Mouse (Mus musculus) B cell, adult 2 months (primary cell): Measurements from ENCODE around the gene C130050O18Rik.
A peak's percentile ranks its signal among the peaks of the same experiment; 100 is the strongest.

Experiments
- DNase-seq, 2 experiments: peaks; one replicate each; pipeline ENCODE4 v3.0.0; 2022

C130050O18Rik gene

GRCm38 (mm10) chr5:139432333-139432732 lies 27.3 kb downstream of the C130050O18Rik start:
- DNase-seq, result no peak

- DNase-seq, result no peak
Observed at GRCm38 (mm10) chr5:139432747-139433508, 27.8 kb downstream of the C130050O18Rik start.

- DNase-seq, result no peak
Observed at GRCm38 (mm10) chr5:139433842-139434568, 28.9 kb downstream of the C130050O18Rik start.

- DNase-seq, result no peak
Observed at GRCm38 (mm10) chr5:139434940-139435339, 29.9 kb downstream of the C130050O18Rik start.

- DNase-seq, result no peak
Observed at GRCm38 (mm10) chr5:139437769-139438168, 32.7 kb downstream of the C130050O18Rik start.

GRCm38 (mm10) chr5:139438440-139438839 lies 33.4 kb downstream of the C130050O18Rik start:
- DNase-seq, result no peak

GRCm38 (mm10) chr5:139440451-139440850 lies 35.4 kb downstream of the C130050O18Rik start:
- no peak for DNase-seq

- no peak for DNase-seq
Observed at GRCm38 (mm10) chr5:139440926-139441725, 36.0 kb downstream of the C130050O18Rik start.

- no peak for DNase-seq
Observed at GRCm38 (mm10) chr5:139441726-139442018, 36.6 kb downstream of the C130050O18Rik start.

- no peak for DNase-seq
Observed at GRCm38 (mm10) chr5:139442428-139442827, 37.3 kb downstream of the C130050O18Rik start.

- no peak for DNase-seq
Observed at GRCm38 (mm10) chr5:139442962-139443361, 37.9 kb downstream of the C130050O18Rik start.

- no peak for DNase-seq
Observed at GRCm38 (mm10) chr5:139445258-139445657, 40.2 kb downstream of the C130050O18Rik start.

- DNase-seq, result no peak
Observed at GRCm38 (mm10) chr5:139448025-139448424, 42.9 kb downstream of the C130050O18Rik start.

GRCm38 (mm10) chr5:139449161-139449791 lies 44.2 kb downstream of the C130050O18Rik start:
- peak; percentile 34 to 43 for DNase-seq

GRCm38 (mm10) chr5:139449926-139450325 lies 44.8 kb downstream of the C130050O18Rik start:
- DNase-seq, result peak; percentile 4 to 10

- DNase-seq, result no peak
Observed at GRCm38 (mm10) chr5:139453031-139453430, 48.0 kb downstream of the C130050O18Rik start.

- no peak for DNase-seq
Observed at GRCm38 (mm10) chr5:139455166-139455565, 50.1 kb downstream of the C130050O18Rik start.

- DNase-seq, result no peak
Observed at GRCm38 (mm10) chr5:139457241-139457640, 52.2 kb downstream of the C130050O18Rik start.

- peak in 1 of 2 experiments; percentile 6 for DNase-seq
Observed at GRCm38 (mm10) chr5:139459938-139460337, 54.9 kb downstream of the C130050O18Rik start.

- DNase-seq, result peak; percentile 97 to 98
Observed at GRCm38 (mm10) chr5:139460384-139461067, 55.4 kb downstream of the C130050O18Rik start, which contains the start of gene 3110082I17Rik. 3110082I17Rik (minus strand) TSS chr5:139460527.

GRCm38 (mm10) chr5:139464874-139465273 lies 59.8 kb downstream of the C130050O18Rik start:
- DNase-seq, result no peak
